Mouse (Mus musculus): ENCODE results near the gene Gm6993.

DNA sequence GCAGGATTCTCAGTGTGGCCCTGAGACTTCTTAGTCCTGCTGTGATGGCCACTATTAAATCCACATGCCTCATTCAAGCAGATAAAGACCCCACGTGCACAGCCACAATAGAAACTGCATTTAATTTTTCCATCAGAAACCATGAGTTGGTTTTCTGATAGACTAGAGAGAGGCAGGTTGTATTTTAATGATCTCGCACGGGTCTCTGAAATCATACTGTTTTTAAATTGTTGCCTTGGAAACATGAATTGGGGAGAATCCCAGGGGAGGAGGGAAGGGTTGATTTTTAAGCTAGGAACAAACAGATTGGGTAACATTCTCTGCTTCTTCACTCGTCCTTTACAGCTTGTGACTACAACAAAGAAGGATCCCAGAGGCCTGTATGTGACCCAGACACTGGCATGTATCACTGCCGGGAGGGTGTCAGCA, 31.2 kb upstream of the Gm6993 start:
- TF ChIP-seq CTCF (IDR thresholded peaks at IDR 0.05; ENCODE audit: low read depth, low read length) = no peak
- TF ChIP-seq POLR2A (IDR thresholded peaks at IDR 0.05; ENCODE audit: insufficient read depth, low read length) = no peak
- no peak for TF ChIP-seq EP300 (IDR thresholded peaks at IDR 0.05; ENCODE audit: insufficient read depth, low read depth, low read length)

Measured in ES-Bruce4 (cell line).